Mouse (Mus musculus) lung, embryonic 16.5 days (tissue): ENCODE results near the gene Gm6993. TPM values are rescaled to one million over a fixed set of nuclear protein-coding genes. Genes with fewer than 3 reads are reported as not detected.

Experiments
- ATAC-seq: fragments of 200-750 bp; cut with Nextera tagmentation; 2 replicates; pipeline ENCODE4 v1.8.0; 2017; ENCODE audit warnings: low read depth, mild to moderate bottlenecking, moderate library complexity
- H3K27ac ChIP-seq: fragments of 300-500 bp; sonication (generic); 2 replicates; pipeline ENCODE4 v1.5.1; 2014; ENCODE audit warnings: mild to moderate bottlenecking, control low read depth, low read length
- H3K27me3 ChIP-seq: fragments of 300-500 bp; sonication (generic); 2 replicates; pipeline ENCODE4 v1.6.1; 2014; ENCODE audit warnings: low read depth, low read length, mixed read lengths; ENCODE audit not compliant: control insufficient read depth, insufficient read depth
- H3K36me3 ChIP-seq: fragments of 300-500 bp; sonication (generic); 2 replicates; pipeline ENCODE4 v1.6.1; 2014; ENCODE audit warnings: low read length; ENCODE audit not compliant: control insufficient read depth, insufficient read depth
- H3K4me1 ChIP-seq: fragments of 300-500 bp; sonication (generic); replicated peaks from 2 replicates; pipeline ENCODE4 v1.6.1; 2014; ENCODE audit warnings: low read length, mixed read lengths; ENCODE audit not compliant: control insufficient read depth, insufficient read depth
- H3K4me2 ChIP-seq: fragments of 300-500 bp; sonication (generic); 2 replicates; pipeline ENCODE4 v1.6.1; 2014; ENCODE audit warnings: low read depth, low read length, control low read depth
- H3K4me3 ChIP-seq: fragments of 300-500 bp; sonication (generic); 2 replicates; pipeline ENCODE4 v1.5.1; 2014; ENCODE audit warnings: mild to moderate bottlenecking, low read length, control low read depth
- H3K9ac ChIP-seq: fragments of 300-500 bp; sonication (generic); 2 replicates; pipeline ENCODE4 v1.6.1; 2014; ENCODE audit warnings: low read length, control low read depth
- H3K9me3 ChIP-seq: fragments of 300-500 bp; sonication (generic); 2 replicates; pipeline ENCODE4 v1.6.1; 2016; ENCODE audit warnings: low read length; ENCODE audit not compliant: control insufficient read depth
- WGBS: fragments of 180-500 bp; shearing (Covaris S2); extraction: QIAGEN DNeasy Blood & Tissue Kit; methylation state at CpG from one replicate; pipeline ENCODE4 v1.1.7; 2014; 5-methylcytosine and 5-hydroxymethylcytosine counted together
- polyA plus RNA-seq: library from polyadenylated mRNA; unstranded; fragments of >200 nt; fragmentation: Nextera tagmentation; extraction: Ambion mirVana; gene quantifications from 2 replicates; pipeline ENCODE4 v1.2.1, GENCODE M21; 2015

Gm6993 gene
- polyA plus RNA-seq, 1 experiment from 2014 or later, result not detected

DNA sequence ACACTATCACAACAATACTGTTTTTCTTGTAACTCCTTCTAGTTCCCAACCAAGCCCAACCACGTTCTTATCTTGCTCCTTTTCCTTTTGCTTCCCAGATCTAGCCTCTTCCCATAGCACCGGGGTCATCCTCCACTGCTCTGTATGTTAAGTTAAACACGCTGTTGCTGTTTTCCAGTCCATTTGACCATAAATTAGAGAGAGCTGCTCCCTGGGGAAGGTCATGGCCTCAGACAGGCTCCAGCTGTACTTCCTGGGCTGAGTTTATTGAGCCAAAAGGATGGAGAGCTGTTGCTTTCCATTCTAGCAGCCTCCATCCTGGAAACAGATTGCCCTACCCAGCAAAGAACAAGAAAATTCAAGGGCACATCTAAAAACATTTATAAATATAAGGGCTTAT, 7.6 kb downstream of the Gm6993 start:
- 50% methylated on average over 3 of the region's 3 CpGs for WGBS
- no peak for ATAC-seq
- H3K4me2 ChIP-seq, result no peak overlapping the region
- no peaks in the 10 kb centered on the region for H3K36me3 ChIP-seq
- no peak overlapping the region for H3K4me3 ChIP-seq
- no peaks in the 10 kb centered on the region for H3K9me3 ChIP-seq
- H3K27me3 ChIP-seq, result no peaks in the 10 kb centered on the region
- H3K4me1 ChIP-seq, result no peaks in the 10 kb centered on the region; the same call in 1 of the 2 replicates
- H3K27ac ChIP-seq, result no peak overlapping the region
- H3K9ac ChIP-seq, result no peak overlapping the region

DNA sequence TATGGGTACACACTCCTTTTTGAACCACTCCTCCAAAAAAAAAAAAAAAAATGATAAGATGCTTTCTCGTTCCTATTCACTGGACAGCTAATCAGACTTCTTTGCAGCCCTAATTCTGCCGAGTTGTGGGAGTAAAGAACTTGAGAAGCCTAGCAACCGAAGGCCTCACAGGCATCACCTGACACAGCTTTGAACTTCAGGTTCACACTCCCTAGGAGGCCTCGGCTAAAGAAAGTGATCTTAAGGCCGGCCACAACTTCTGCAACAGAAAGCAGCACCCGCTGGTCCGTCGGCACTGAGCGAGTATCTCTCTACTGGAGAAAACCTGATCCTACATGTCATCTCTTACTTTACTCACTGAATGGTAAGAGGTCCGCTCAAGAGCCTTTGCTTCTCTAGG, 8.1 kb downstream of the Gm6993 start:
- 30% methylated on average over 10 of the region's 10 CpGs for WGBS

DNA sequence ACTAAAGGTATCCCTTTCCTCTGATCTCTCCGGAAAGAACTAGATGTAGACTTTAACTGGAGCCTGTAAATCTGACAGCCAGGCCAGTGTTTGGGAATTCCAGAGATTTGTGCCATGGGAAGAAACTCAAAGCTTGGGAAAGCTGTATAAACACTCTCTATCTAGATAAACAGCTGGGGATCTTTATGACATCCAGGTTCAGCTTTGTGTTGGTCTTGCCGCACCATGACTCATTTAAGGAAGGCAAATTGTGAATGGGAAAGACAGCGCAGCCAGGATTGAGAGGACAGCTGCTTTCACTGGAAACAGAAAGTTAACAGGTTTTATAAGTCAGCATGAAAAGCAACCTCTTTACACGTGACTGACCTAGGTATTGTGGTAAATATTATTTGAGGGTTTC, 11.7 kb downstream of the Gm6993 start:
- H3K27ac ChIP-seq, result no peak overlapping the region
- ATAC-seq, result no peak
- H3K4me2 ChIP-seq, result no peak overlapping the region
- WGBS, result 35% methylated on average over 4 of the region's 4 CpGs
- peaks cover 8% of the 10 kb centered on the region for H3K4me1 ChIP-seq
- no peak overlapping the region for H3K9ac ChIP-seq
- H3K27me3 ChIP-seq, result no peaks in the 10 kb centered on the region
- no peaks in the 10 kb centered on the region for H3K36me3 ChIP-seq
- H3K4me3 ChIP-seq, result no peak overlapping the region
- H3K9me3 ChIP-seq, result no peaks in the 10 kb centered on the region

More for the DNA sequence above, 8.1 kb downstream of the Gm6993 start:
- H3K27ac ChIP-seq, result no peak overlapping the region
- H3K9ac ChIP-seq, result no peak overlapping the region
- ATAC-seq, result no peak
- no peak overlapping the region for H3K4me2 ChIP-seq
- H3K4me3 ChIP-seq, result no peak overlapping the region
- H3K36me3 ChIP-seq, result no peaks in the 10 kb centered on the region
- H3K27me3 ChIP-seq, result no peaks in the 10 kb centered on the region
- H3K4me1 ChIP-seq, result no peaks in the 10 kb centered on the region; the same call in 1 of the 2 replicates
- H3K9me3 ChIP-seq, result no peaks in the 10 kb centered on the region

DNA sequence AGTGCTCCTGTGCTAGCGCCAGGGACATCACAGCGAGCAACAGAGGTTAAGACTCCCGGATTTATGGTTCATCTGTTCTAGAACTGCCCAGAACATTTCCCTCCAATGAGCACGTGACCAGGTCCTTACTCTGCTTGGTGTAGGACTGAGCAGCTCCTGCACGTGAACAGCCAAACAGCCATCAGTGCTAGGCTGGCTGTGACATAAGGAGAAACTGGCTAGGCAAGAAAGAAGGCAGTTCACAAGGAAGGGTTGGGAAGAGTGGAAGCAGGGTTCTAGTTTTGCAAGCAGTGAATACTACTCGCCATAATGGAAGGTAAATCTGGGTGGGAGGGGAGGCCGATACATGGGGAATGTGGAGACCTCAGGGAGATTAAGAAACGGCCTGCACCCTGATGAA, 14.4 kb downstream of the Gm6993 start:
- Histone ChIP-seq H3K9me3 (no peaks in the 10 kb centered on the region), H3K4me2 (no peak overlapping the region), H3K27ac (no peak overlapping the region), H3K27me3 (no peaks in the 10 kb centered on the region), H3K9ac (no peak overlapping the region), H3K4me1 (peaks cover 9% of the 10 kb centered on the region), H3K4me3 (no peak overlapping the region), H3K36me3 (no peaks in the 10 kb centered on the region)
- no peak for ATAC-seq
- 74% methylated on average over 8 of the region's 8 CpGs for WGBS

DNA sequence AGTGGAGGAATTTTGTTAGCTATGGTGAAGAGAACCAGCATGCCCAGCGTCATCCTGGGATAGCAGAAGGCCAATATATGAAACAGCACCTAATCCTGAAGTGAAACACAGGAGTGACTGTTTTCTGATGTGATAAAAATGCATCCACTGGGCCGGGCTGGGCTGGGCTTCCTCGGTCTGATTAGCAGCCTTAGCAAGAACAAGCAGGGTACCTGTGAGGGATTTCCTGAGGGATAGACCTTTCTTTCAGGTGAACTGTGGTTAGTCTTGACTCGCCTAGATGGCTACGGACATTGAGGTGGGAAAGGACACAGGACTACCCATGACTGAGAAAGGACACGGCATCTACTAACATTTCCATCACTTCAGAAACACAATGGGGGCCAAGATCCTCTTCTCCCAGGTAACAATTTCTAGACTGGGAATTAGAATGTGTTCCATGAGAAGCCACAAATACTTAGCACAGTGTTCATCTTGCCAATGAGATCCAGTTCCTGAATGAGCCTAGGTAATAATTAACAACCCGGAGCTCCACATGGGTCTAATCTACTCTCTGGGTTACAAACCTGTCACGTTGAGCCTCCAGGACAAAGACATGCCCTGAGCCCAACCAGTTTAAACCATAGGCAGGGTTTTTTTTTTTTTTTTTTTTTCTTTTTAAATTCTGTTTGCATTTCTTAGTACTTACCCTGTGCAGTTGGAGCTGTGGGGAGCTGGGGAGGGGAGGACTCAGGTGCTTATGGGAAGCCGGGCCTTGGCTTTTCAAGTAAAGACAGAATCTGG, 15.7 kb downstream of the Gm6993 start:
- Histone ChIP-seq H3K27ac (peak overlapping the region; percentile 67), H3K4me3 (no peak overlapping the region), H3K9me3 (no peaks in the 10 kb centered on the region), H3K27me3 (no peaks in the 10 kb centered on the region), H3K9ac (no peak overlapping the region), H3K4me1 (peaks cover 9% of the 10 kb centered on the region), H3K36me3 (no peaks in the 10 kb centered on the region), H3K4me2 (no peak overlapping the region)
- ATAC-seq, result peak; percentile 95
- WGBS, result 57% methylated on average over 9 of the region's 9 CpGs

DNA sequence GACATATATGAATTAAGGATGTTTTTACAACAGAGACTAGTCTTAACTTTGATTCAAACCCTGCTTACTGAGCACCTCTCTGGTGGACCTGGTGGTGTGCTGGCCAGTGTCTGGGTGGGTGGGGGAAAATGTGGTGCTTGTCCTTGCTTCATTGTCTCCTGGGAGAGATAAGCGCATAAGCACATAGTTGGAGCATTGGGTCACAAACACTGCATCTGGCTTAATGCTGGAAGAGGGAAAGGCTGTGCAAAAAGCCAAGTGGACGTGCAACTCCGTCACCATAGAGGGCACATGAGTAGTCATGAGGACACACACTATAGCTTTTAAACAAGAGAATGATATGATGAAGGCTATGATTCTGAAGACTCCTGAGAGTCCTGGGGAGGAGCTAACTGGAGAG, 21.3 kb downstream of the Gm6993 start:
- 63% methylated on average over 3 of the region's 3 CpGs for WGBS
- Histone ChIP-seq H3K4me3 (no peak overlapping the region), H3K4me2 (no peak overlapping the region), H3K9ac (no peak overlapping the region), H3K27me3 (no peaks in the 10 kb centered on the region), H3K4me1 (peaks cover 9% of the 10 kb centered on the region), H3K27ac (no peak overlapping the region), H3K36me3 (no peaks in the 10 kb centered on the region), H3K9me3 (no peaks in the 10 kb centered on the region)
- no peak for ATAC-seq

DNA sequence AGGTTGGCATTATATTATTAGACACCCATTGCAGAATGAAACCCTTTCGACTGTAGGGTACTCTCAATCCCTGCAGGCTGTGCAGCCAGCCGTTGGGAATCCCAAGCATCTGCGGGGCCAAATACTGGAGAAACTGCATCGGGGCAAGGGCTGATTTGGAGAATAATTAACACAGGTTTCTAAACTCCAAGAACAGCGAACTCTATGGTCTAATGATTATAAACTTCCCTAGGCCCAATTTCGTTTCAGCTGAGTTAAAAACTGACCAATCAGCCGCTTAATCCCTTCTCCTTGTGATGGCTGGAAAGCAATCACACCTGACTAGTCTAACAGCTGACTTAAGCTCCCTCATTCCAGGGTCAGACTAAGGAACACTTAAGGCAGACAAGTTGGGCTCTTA, 23.4 kb downstream of the Gm6993 start:
- H3K4me2 ChIP-seq, result peak overlapping the region; percentile 76; the same call in 1 of the 2 replicates
- no peaks in the 10 kb centered on the region; the same call in 1 of the 2 replicates for H3K36me3 ChIP-seq
- no peak overlapping the region for H3K4me3 ChIP-seq
- WGBS, result 48% methylated on average over 7 of the region's 7 CpGs
- no peaks in the 10 kb centered on the region for H3K9me3 ChIP-seq
- no peak for ATAC-seq
- no peak overlapping the region for H3K9ac ChIP-seq
- no peak overlapping the region for H3K27ac ChIP-seq
- peaks cover 22% of the 10 kb centered on the region for H3K4me1 ChIP-seq
- no peaks in the 10 kb centered on the region for H3K27me3 ChIP-seq

DNA sequence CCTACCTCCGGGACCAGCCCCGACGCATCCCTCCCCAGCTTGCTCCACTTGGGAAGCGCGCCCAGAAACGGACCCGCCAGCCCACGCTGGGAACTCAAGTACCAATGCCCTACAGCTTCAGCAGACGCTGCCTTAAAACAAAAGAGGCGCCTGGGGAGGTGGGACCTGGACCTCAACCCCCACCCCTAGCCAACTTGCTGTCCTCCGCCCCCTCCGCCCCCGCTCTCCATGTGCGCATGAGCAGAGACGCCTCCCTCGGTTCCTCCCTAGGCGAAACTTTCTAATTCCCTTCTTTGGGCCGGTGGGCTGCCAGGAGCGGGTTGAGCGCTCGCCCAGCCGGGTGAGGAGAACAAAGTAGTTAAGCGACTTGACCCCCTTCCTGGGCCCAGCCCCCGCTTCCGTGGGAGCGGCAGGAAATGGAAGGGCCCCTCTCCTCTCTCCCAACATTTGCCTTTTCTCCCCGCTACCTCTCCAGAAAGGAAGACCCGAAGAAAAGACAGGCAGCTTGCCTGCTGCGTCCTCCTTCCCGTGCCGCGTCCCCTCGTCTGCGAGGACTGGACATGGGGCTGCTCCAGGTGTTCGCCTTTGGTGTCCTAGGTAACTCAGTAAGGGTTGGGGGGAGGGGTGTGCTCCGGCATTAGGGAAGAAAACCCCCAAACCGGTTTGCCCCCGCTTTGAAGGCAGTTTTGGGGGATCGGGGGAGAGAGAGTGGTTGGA, 24.6 kb downstream of the Gm6993 start, which contains the start of gene Lamb1:
Gene Lamb1 (plus strand): TSS at position 230 of the 717 bp plus-strand sequence.
- Histone ChIP-seq H3K27me3 (no peaks in the 10 kb centered on the region), H3K4me3 (peak within 1 kb of the TSS; percentile 75), H3K27ac (peak within 1 kb of the TSS; percentile 85), H3K4me1 (peaks cover 30% of the 10 kb centered on the region), H3K9me3 (no peaks in the 10 kb centered on the region), H3K9ac (peak within 1 kb of the TSS; percentile 85), H3K4me2 (peak within 1 kb of the TSS; percentile 76), H3K36me3 (no peaks in the 10 kb centered on the region; the same call in 1 of the 2 replicates)
- ATAC-seq, result peak; percentile 84
- 0% methylated on average over 39 of the region's 39 CpGs for WGBS

DNA sequence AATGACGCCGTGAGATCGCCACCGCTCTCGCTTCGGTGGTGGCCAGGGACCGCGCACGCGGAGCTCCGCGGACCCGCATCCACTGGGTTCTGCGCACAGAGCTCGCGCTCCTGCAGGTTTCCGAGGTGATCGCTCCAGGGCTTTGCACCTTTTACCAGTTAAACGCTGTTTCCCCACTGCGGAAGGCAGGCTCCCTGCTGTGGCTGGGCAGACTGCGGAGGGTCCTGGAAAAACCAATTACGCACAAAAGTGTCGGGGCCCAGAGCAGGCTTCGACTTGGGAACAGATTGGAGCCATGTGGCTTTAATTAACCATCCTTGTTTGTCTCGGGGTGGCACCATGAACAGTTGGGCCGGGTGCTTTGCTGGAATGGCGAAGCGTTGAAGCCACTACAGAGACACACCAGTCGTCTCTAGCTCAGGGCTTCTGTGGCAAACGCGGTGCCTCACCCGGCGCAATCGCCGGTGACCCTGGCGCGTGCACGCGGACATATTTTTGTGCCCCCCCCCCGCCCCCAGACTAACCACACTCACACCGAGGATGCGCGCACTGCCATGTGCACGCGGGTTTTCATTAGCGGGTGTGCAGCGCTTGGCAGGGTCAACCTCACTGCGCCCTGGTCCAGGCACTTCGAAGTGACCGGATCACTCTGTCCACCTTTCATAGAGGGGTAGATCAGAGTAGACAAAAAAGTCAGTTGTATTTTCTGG, 25.3 kb downstream of the Gm6993 start:
- Histone ChIP-seq H3K36me3 (peaks cover 4% of the 10 kb centered on the region; the same call in 1 of the 2 replicates), H3K9me3 (no peaks in the 10 kb centered on the region), H3K4me1 (peaks cover 37% of the 10 kb centered on the region), H3K4me3 (peak overlapping the region; percentile 75), H3K27ac (peak overlapping the region; percentile 85), H3K9ac (peak overlapping the region; percentile 85), H3K27me3 (no peaks in the 10 kb centered on the region), H3K4me2 (peak overlapping the region; percentile 76)
- peak; percentile 37 for ATAC-seq
- under 1% methylated on average over 50 of the region's 50 CpGs for WGBS
